Mouse (Mus musculus): Measurements from ENCODE around the gene Itga5. TPM values are rescaled to one million over a fixed set of nuclear protein-coding genes. Genes with fewer than 3 reads are reported as not detected.
A peak's percentile ranks its signal among the peaks of the same experiment; 100 is the strongest.

Gene Itga5
- total and polyA plus RNA-seq, 2 experiments: 3.0 to 28.1 TPM

DNA sequence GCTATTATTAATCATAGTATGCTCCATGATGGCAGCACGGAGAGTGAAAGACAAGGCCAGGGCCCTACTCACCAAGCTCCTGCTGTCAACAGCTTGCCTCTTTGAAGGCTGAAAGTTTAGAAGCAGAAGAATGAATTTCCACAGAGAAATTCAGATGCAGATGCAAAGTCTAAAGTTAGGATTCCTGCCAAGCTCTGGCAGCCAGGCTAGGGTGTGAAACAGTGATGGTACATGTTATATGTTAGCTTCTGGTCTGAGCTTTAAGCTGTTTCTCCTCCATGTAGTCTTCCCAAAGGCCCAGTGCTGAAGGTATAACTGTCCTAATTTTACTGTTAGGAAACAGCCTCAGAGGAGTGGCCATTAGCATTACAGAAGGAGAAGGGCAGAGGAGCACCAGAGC, 2.6 kb upstream of the Itga5 start:
- TF ChIP-seq POLR2A (IDR thresholded peaks at IDR 0.05; ENCODE audit: extremely low read depth, insufficient read depth, low read length) (no peak), CTCF (IDR thresholded peaks at IDR 0.05; ENCODE audit: low read depth, low read length) (no peak)
- Histone ChIP-seq H3K27ac (replicated peaks; ENCODE audit: insufficient read depth, low read depth, low read length) (no peak overlapping the region), H3K4me3 (ENCODE audit: insufficient read depth, low read depth, low read length) (no peak overlapping the region), H3K9ac (ENCODE audit: low read depth, low read length) (no peak overlapping the region), H3K79me2 (ENCODE audit: control insufficient read depth, insufficient read depth, low read length) (peaks cover 7% of the 10 kb centered on the region), H3K27me3 (ENCODE audit: control insufficient read depth, insufficient read depth, low read length) (no peaks in the 10 kb centered on the region), H3K36me3 (ENCODE audit: control insufficient read depth, insufficient read depth, low read length) (no peaks in the 10 kb centered on the region), H3K4me1 (ENCODE audit: control insufficient read depth, insufficient read depth, low read length) (peaks cover 7% of the 10 kb centered on the region)
- DNase-seq (ENCODE audit: extremely low read depth, low read depth, low spot score): no peak
- WGBS: 96% methylated on average over 1 of the region's 1 CpGs

- no peak overlapping the region for H3K4me3 ChIP-seq (ENCODE audit: insufficient read depth, low read depth, low read length)
- H3K9ac ChIP-seq (ENCODE audit: low read depth, low read length): no peak overlapping the region
- TF ChIP-seq POLR2A (IDR thresholded peaks at IDR 0.05; ENCODE audit: extremely low read depth, insufficient read depth, low read length) (no peak), CTCF (IDR thresholded peaks at IDR 0.05; ENCODE audit: low read depth, low read length) (no peak)
- 90% methylated on average over 4 of the region's 4 CpGs for WGBS
- no peaks in the 10 kb centered on the region for H3K36me3 ChIP-seq (ENCODE audit: control insufficient read depth, insufficient read depth, low read length)
- no peak for DNase-seq (ENCODE audit: extremely low read depth, low read depth, low spot score)
- no peaks in the 10 kb centered on the region for H3K27me3 ChIP-seq (ENCODE audit: control insufficient read depth, insufficient read depth, low read length)
- peaks cover 7% of the 10 kb centered on the region for H3K79me2 ChIP-seq (ENCODE audit: control insufficient read depth, insufficient read depth, low read length)
- no peak overlapping the region for H3K27ac ChIP-seq (replicated peaks; ENCODE audit: insufficient read depth, low read depth, low read length)
- peaks cover 12% of the 10 kb centered on the region for H3K4me1 ChIP-seq (ENCODE audit: control insufficient read depth, insufficient read depth, low read length)
Measured at GRCm38 (mm10) chr15:103368179-103368940, 1.8 kb upstream of the Itga5 start.

GRCm38 (mm10) chr15:103365471-103366375, 840 bp downstream of the Itga5 start:
- WGBS: under 1% methylated on average over 51 of the region's 51 CpGs
- H3K79me2 ChIP-seq (ENCODE audit: control insufficient read depth, insufficient read depth, low read length): peaks cover 16% of the 10 kb centered on the region
- peak overlapping the region; percentile 100 for H3K9ac ChIP-seq (ENCODE audit: low read depth, low read length)
- no peaks in the 10 kb centered on the region for H3K27me3 ChIP-seq (ENCODE audit: control insufficient read depth, insufficient read depth, low read length)
- peaks cover 26% of the 10 kb centered on the region for H3K4me1 ChIP-seq (ENCODE audit: control insufficient read depth, insufficient read depth, low read length)
- no peak for TF ChIP-seq CTCF (IDR thresholded peaks at IDR 0.05; ENCODE audit: low read depth, low read length)
- no peak for TF ChIP-seq POLR2A (IDR thresholded peaks at IDR 0.05; ENCODE audit: extremely low read depth, insufficient read depth, low read length)
- peak overlapping the region; percentile 92 for H3K4me3 ChIP-seq (ENCODE audit: insufficient read depth, low read depth, low read length)
- no peaks in the 10 kb centered on the region for H3K36me3 ChIP-seq (ENCODE audit: control insufficient read depth, insufficient read depth, low read length)
- DNase-seq (ENCODE audit: extremely low read depth, low read depth, low spot score): no peak
- H3K27ac ChIP-seq (replicated peaks; ENCODE audit: insufficient read depth, low read depth, low read length): peak overlapping the region; percentile 95

DNA sequence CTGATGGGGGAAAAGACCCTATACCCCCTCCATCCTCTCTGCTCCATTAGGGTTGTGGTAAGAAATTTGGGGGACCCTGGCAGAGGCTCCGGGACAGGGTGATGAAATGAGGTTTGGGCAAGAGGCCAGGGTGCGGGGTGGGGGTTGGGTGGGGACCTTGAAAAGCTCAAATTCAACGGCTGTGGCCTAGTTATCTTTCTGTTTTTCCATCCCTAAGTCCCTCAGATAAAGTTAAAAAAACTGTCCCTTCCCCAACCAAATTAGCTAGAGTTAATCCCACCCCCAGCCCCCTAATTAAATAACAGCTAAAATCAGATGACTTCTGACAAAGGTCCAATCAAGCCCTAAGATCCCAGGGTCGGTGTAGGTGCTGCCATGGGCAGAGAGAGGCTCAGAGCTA, 1.8 kb downstream of the Itga5 start:
- H3K4me3 ChIP-seq (ENCODE audit: insufficient read depth, low read depth, low read length): peak overlapping the region; percentile 92; the same call in 1 of the 2 replicates
- peak overlapping the region; percentile 95 for H3K27ac ChIP-seq (replicated peaks; ENCODE audit: insufficient read depth, low read depth, low read length)
- H3K36me3 ChIP-seq (ENCODE audit: control insufficient read depth, insufficient read depth, low read length): no peaks in the 10 kb centered on the region
- DNase-seq (ENCODE audit: extremely low read depth, low read depth, low spot score): peak; percentile 44
- H3K79me2 ChIP-seq (ENCODE audit: control insufficient read depth, insufficient read depth, low read length): peaks cover 18% of the 10 kb centered on the region
- WGBS: 4% methylated on average over 4 of the region's 4 CpGs
- H3K27me3 ChIP-seq (ENCODE audit: control insufficient read depth, insufficient read depth, low read length): no peaks in the 10 kb centered on the region
- H3K9ac ChIP-seq (ENCODE audit: low read depth, low read length): peak overlapping the region; percentile 33; the same call in 1 of the 2 replicates
- TF ChIP-seq POLR2A (IDR thresholded peaks at IDR 0.05; ENCODE audit: extremely low read depth, insufficient read depth, low read length): no peak
- TF ChIP-seq CTCF (IDR thresholded peaks at IDR 0.05; ENCODE audit: low read depth, low read length): no peak
- peaks cover 35% of the 10 kb centered on the region for H3K4me1 ChIP-seq (ENCODE audit: control insufficient read depth, insufficient read depth, low read length)

- no peak overlapping the region for H3K9ac ChIP-seq (ENCODE audit: low read depth, low read length)
- H3K27ac ChIP-seq (replicated peaks; ENCODE audit: insufficient read depth, low read depth, low read length): peak overlapping the region; percentile 41
- DNase-seq (ENCODE audit: extremely low read depth, low read depth, low spot score): peak; percentile 45
- no peaks in the 10 kb centered on the region for H3K27me3 ChIP-seq (ENCODE audit: control insufficient read depth, insufficient read depth, low read length)
- no peak for TF ChIP-seq CTCF (IDR thresholded peaks at IDR 0.05; ENCODE audit: low read depth, low read length)
- TF ChIP-seq POLR2A (IDR thresholded peaks at IDR 0.05; ENCODE audit: extremely low read depth, insufficient read depth, low read length): no peak
- H3K36me3 ChIP-seq (ENCODE audit: control insufficient read depth, insufficient read depth, low read length): no peaks in the 10 kb centered on the region
- peaks cover 43% of the 10 kb centered on the region for H3K4me1 ChIP-seq (ENCODE audit: control insufficient read depth, insufficient read depth, low read length)
- 36% methylated on average over 1 of the region's 1 CpGs for WGBS
- H3K79me2 ChIP-seq (ENCODE audit: control insufficient read depth, insufficient read depth, low read length): peaks cover 18% of the 10 kb centered on the region
- H3K4me3 ChIP-seq (ENCODE audit: insufficient read depth, low read depth, low read length): no peak overlapping the region
Measured at GRCm38 (mm10) chr15:103363809-103364208, 2.8 kb downstream of the Itga5 start.
